Mouse (Mus musculus): ENCODE data around the gene Tmem256.
"Not testable (repeated sequence)": the region's sequence is repeated elsewhere in the genome, so short reads cannot be mapped to it uniquely, and the experiment has no call there.

Tmem256 gene

GRCm38 (mm10) chr11:69858113-69858998 lies 20.0 kb downstream of the Tmem256 start, which contains the start of gene Tnk1:
Tnk1 (minus strand) TSS chr11:69858730.
- peak; percentile 7 for DNase-seq

GRCm38 (mm10) chr11:69863729-69864128 lies 25.4 kb downstream of the Tmem256 start:
- not testable (repeated sequence) for DNase-seq

DNA sequence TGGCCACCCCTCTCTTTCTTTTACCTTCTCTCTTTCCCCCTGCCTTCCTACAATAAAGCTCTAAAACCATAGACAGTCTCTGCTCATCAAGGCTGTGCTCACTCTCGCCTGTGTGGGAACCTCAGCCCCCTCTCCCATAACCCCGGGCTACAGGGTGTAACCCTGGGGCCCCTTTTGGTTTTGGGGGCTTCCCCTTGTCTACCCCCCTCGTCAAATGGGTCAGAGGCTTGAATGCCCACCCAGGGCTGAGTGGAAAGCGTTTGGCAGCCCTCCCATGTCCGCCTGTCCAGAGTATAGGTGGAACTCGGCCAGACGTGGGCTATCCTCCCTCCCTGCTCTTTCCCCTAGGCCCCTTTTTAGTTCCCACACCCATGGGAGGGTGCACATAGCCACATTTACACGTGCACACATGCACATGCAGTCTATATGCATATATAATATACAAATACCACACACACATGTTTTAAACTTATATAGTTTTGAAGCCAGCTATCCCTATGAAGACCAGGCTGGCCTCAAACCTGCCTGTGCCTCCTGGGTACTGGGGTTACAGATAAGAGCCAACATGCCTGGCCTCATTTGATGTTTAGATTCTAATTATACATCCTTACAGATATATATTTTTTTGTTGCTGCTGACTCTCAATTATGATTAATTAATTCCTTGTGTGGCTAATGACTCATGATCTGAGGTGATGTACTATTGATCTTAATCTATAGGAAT lies 26.0 kb downstream of the Tmem256 start:
- no peak for DNase-seq

GRCm38 (mm10) chr11:69865561-69865960 lies 27.2 kb downstream of the Tmem256 start:
- no peak for DNase-seq

DNA sequence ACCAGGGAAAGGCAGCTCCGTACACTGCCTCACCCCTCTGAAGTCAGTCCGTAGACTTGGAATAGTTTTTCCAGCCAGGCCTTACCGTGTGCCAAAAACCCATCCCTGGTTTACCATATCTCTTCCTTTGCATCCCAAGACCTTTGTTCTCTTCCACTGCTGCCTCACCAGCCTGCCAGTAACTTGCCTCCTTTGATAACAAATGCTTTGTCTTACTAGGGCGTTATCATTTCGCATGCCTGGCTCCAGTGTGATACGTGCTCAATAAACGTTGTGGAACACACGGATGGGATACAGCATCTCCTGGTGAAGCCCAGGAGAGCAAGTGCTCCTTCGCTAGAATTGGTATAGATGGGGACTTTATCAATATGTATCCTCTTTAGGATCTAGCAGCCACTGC lies 29.0 kb downstream of the Tmem256 start:
- DNase-seq: no peak

- DNase-seq: no peak
These were observed 32.2 kb downstream of the Tmem256 start for GRCm38 (mm10) chr11:69870289-69871069.

DNA sequence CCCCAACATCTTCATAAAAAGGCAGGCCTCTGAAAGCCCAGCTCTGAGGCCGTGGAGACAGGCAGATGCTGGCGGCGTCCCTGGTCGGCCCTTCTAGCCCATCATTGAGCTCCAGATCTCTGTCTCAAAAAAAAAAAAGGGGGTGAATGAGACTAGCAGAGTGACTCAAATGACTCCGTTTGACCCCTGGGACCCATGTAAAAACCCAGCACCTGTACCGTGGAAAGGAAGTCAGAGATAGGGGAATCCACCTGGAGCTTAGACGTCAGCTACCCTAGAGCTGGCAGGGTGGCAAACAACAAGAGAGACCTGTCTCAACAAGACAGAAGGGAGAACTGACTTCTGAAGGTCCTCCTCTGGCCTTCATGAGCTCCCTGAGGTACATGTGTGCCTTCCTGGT lies 33.5 kb downstream of the Tmem256 start:
- DNase-seq: no peak

GRCm38 (mm10) chr11:69872451-69872850 lies 34.1 kb downstream of the Tmem256 start:
- no peak for DNase-seq

DNA sequence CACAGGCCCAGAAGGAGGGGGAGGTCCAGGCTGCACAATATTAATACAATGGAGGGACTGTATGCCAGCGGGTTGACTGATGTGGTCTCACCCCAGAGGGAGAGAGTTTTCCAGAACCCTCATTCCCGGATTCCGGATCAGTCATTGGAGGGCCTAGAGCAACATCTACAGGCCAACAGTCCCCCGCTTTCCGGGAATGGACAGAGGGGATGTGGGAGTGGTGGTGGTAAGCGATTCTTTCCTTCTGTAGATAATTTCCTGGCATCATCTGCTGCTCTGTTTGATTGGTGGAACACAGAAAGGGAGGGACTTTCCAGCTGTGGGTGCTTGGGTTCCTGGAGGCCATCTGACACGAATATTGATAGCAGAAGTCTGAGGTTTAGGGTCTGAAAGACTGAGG lies 37.9 kb downstream of the Tmem256 start:
- no peak for DNase-seq

- peak; percentile 97 for DNase-seq
These were observed 38.6 kb downstream of the Tmem256 start for GRCm38 (mm10) chr11:69876867-69877266.

GRCm38 (mm10) chr11:69877878-69878277 lies 39.6 kb downstream of the Tmem256 start, which contains the start of gene Tmem95:
Tmem95 (minus strand) TSS chr11:69878018.
- DNase-seq: peak; percentile 15

GRCm38 (mm10) chr11:69878399-69878798 lies 40.1 kb downstream of the Tmem256 start:
- DNase-seq: no peak

GRCm38 (mm10) chr11:69878952-69879351 lies 40.6 kb downstream of the Tmem256 start:
- no peak for DNase-seq

- DNase-seq: peak; percentile 26
These were observed 41.4 kb downstream of the Tmem256 start for GRCm38 (mm10) chr11:69879711-69880110.

GRCm38 (mm10) chr11:69880506-69880852 lies 42.2 kb downstream of the Tmem256 start:
- DNase-seq: peak; percentile 78

GRCm38 (mm10) chr11:69880853-69881603 lies 42.7 kb downstream of the Tmem256 start, which contains the start of gene Kctd11:
Kctd11 (minus strand) TSS chr11:69881406.
- DNase-seq: peak; percentile 85

GRCm38 (mm10) chr11:69881787-69882670 lies 43.7 kb downstream of the Tmem256 start:
- DNase-seq: peak; percentile 15

GRCm38 (mm10) chr11:69883066-69883465 lies 44.8 kb downstream of the Tmem256 start:
- DNase-seq: peak; percentile 82

DNA sequence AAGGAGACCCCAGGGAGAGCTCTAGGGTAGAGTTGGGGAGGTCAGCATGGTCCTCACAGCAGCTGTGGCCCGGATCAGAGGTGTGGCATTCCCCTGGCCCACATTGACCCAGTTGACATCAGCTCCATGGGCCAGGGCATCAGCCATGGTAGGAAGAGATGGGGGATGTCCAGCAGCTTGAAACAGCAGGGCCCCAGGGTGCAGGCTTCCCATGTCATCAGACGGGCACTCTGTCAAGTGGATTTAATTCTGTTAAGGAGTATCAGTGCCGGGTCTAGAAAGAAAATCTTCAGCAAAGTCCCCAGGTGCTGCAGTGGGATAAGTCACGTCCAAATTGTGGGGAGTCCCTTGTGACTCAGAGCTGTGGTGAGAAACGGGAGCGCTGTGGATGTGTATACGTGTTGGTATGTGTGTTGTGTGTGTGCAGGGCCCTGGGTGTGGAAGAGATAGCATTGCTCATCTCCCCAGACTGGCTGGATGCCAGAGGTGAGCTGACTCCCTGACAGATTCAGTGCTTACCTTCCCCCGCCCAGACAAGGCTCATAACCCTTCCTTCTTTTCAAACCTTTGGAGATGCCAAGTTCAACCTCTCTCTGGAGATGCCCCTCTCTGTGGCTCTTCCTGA lies 45.3 kb downstream of the Tmem256 start:
- DNase-seq: peak; percentile 13

GRCm38 (mm10) chr11:69884240-69884639 lies 45.9 kb downstream of the Tmem256 start:
- peak; percentile 14 for DNase-seq

DNA sequence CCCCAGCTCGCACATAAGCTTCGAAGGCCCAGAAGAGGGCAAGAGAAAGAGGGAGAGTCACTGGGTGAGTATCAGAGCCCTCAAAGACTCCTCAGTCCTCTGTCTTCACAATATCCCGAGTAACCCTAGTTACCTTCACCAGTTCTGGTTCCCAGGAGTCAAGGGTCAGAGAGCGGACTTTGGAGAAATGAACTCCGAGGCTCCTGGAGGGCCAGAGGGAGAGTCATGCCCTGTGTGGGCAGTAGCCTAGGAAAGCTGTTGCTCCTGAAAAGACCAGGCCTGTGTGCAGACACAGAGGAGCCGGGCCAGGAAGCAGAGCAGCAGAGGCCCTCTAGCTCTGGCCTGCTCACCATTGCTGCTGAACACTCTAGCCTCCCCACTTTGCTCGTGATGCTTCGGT lies 46.3 kb downstream of the Tmem256 start:
- no peak for DNase-seq
